Mouse (Mus musculus) limb, embryonic 11.5 days (tissue): ENCODE data around the gene Lrig2. TPM values are rescaled to one million over a fixed set of nuclear protein-coding genes. Genes with fewer than 3 reads are reported as not detected.

Experiments
- ATAC-seq: fragments of 200-750 bp; cut with Nextera tagmentation; 2 replicates; pipeline ENCODE4 v1.8.0; 2017; ENCODE audit warnings: low read depth; ENCODE audit not compliant: insufficient number of reproducible peaks, low FRiP score, low TSS enrichment
- DNase-seq: peaks from one replicate; pipeline ENCODE4 v3.0.0-alpha.2; 2015; ENCODE audit warnings: low spot score
- H3K27ac ChIP-seq: fragments of 300-500 bp; sonication (generic); replicated peaks from 2 replicates; pipeline ENCODE4 v1.5.1; 2014; ENCODE audit warnings: low read depth, mild to moderate bottlenecking, low read length
- H3K27me3 ChIP-seq: fragments of 300-500 bp; sonication (generic); 2 replicates; pipeline ENCODE4 v1.6.1; 2014; ENCODE audit warnings: mild to moderate bottlenecking, low read length, mixed read lengths; ENCODE audit not compliant: control insufficient read depth, insufficient read depth
- H3K36me3 ChIP-seq: fragments of 300-500 bp; sonication (generic); 2 replicates; pipeline ENCODE4 v1.6.1; 2014; ENCODE audit warnings: mild to moderate bottlenecking, low read length, moderate library complexity, mixed read lengths; ENCODE audit not compliant: control insufficient read depth, insufficient read depth
- H3K4me1 ChIP-seq: fragments of 300-500 bp; sonication (generic); 2 replicates; pipeline ENCODE4 v1.6.1; 2014; ENCODE audit warnings: low read length, mixed read lengths; ENCODE audit not compliant: control insufficient read depth, insufficient read depth
- H3K4me2 ChIP-seq: fragments of 300-500 bp; sonication (generic); 2 replicates; pipeline ENCODE4 v1.6.1; 2014; ENCODE audit warnings: low read depth, mild to moderate bottlenecking, moderate library complexity; ENCODE audit not compliant: severe bottlenecking
- H3K4me3 ChIP-seq: fragments of 300-500 bp; sonication (generic); 2 replicates; pipeline ENCODE4 v1.5.1; 2014; ENCODE audit warnings: low read depth, low read length
- H3K9ac ChIP-seq: fragments of 300-500 bp; sonication (generic); 2 replicates; pipeline ENCODE4 v1.6.1; 2014; ENCODE audit warnings: mild to moderate bottlenecking, low read length
- H3K9me3 ChIP-seq: fragments of 300-500 bp; sonication (generic); 2 replicates; pipeline ENCODE4 v1.6.1; 2016; ENCODE audit warnings: low read length; ENCODE audit not compliant: control insufficient read depth
- WGBS: fragments of 180-500 bp; shearing (Covaris S2); extraction: QIAGEN DNeasy Blood & Tissue Kit; methylation state at CpG from one replicate; pipeline ENCODE4 v1.1.7; 2014; 5-methylcytosine and 5-hydroxymethylcytosine counted together
- polyA plus RNA-seq: library from polyadenylated mRNA; unstranded; fragments of >200 nt; fragmentation: Nextera tagmentation; extraction: Ambion mirVana; gene quantifications from 2 replicates; pipeline ENCODE4 v1.2.1, GENCODE M21; 2014

Lrig2 gene
- polyA plus RNA-seq, 1 experiment from 2014 or later: 23.1 TPM

- Histone ChIP-seq H3K4me1 (0 out of 2 replicates have a peak, but pooled peaks cover 3% of the 10 kb centered on the region), H3K9ac (no peak overlapping the region), H3K27me3 (no peaks in the 10 kb centered on the region), H3K36me3 (no peaks in the 10 kb centered on the region), H3K9me3 (no peaks in the 10 kb centered on the region), H3K4me2 (no peak overlapping the region), H3K27ac (no peak overlapping the region), H3K4me3 (no peak overlapping the region)
- no peak for ATAC-seq
- DNase-seq: no peak
- WGBS: 73% methylated on average over 5 of the region's 5 CpGs
These were observed 94.9 kb downstream of the Lrig2 start for GRCm38 (mm10) chr3:104416806-104417205.

DNA sequence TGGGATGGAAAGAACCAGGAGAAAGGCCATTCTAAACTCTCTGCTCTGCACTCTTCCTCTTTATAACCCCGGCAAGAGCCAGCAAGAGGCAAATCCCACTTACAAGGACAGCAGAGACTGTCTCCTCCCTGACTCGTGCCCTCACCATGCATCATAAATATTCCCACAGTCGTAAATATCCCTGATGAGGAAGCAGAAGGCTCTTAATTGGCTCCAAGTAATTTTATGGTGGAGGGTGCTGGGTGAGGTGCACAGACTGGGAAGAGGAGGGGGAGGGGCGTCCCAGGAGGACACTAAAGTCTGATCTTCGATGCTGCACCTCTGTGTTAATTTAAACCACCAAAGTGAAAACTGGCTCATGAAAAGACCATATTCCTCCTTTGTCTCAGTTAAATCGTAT, 99.2 kb downstream of the Lrig2 start:
- no peak overlapping the region for H3K27ac ChIP-seq
- 0 out of 2 replicates have a peak, but pooled peaks cover 3% of the 10 kb centered on the region for H3K4me1 ChIP-seq
- H3K4me2 ChIP-seq: no peak overlapping the region
- DNase-seq: no peak
- WGBS: 30% methylated on average over 6 of the region's 6 CpGs
- no peaks in the 10 kb centered on the region for H3K27me3 ChIP-seq
- no peak overlapping the region for H3K9ac ChIP-seq
- no peaks in the 10 kb centered on the region for H3K36me3 ChIP-seq
- no peak for ATAC-seq
- no peak overlapping the region for H3K4me3 ChIP-seq
- no peaks in the 10 kb centered on the region for H3K9me3 ChIP-seq

- Histone ChIP-seq H3K27me3 (no peaks in the 10 kb centered on the region), H3K4me3 (no peak overlapping the region), H3K9me3 (no peaks in the 10 kb centered on the region), H3K4me1 (0 out of 2 replicates have a peak, but pooled peaks cover 2% of the 10 kb centered on the region), H3K27ac (no peak overlapping the region), H3K4me2 (no peak overlapping the region), H3K36me3 (no peaks in the 10 kb centered on the region), H3K9ac (no peak overlapping the region)
- 79% methylated on average over 7 of the region's 7 CpGs for WGBS
- DNase-seq (no peak), ATAC-seq (no peak)
These were observed 104.2 kb downstream of the Lrig2 start for GRCm38 (mm10) chr3:104407506-104407905.

DNA sequence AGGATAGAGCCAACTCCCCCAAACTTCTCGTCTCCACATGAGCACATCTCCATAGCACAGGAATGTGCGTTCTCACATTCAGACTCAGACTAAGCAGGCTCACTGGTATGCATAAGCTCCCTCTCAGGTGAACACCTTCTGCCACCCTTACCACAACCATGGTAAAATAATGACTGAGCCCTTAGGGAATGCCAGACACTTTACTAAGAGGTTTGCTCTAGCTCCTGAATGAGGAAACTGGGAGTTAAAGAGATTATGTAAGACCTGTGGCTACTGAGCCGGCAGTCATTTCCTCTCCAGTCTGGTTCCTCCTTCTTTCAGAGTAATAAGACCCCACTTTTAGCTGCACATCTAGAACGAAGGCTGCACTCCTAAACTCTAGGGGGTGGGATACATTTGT, 108.1 kb downstream of the Lrig2 start:
- no peaks in the 10 kb centered on the region for H3K9me3 ChIP-seq
- ATAC-seq (no peak), DNase-seq (no peak)
- H3K27ac ChIP-seq: no peak overlapping the region
- 77% methylated on average over 4 of the region's 4 CpGs for WGBS
- no peaks in the 10 kb centered on the region for H3K4me1 ChIP-seq
- H3K4me3 ChIP-seq: no peak overlapping the region
- H3K4me2 ChIP-seq: no peak overlapping the region
- no peak overlapping the region for H3K9ac ChIP-seq
- no peaks in the 10 kb centered on the region for H3K27me3 ChIP-seq
- H3K36me3 ChIP-seq: no peaks in the 10 kb centered on the region

- H3K4me3 ChIP-seq: no peak overlapping the region
- no peaks in the 10 kb centered on the region for H3K27me3 ChIP-seq
- ATAC-seq (no peak), DNase-seq (no peak)
- no peak overlapping the region for H3K4me2 ChIP-seq
- H3K9ac ChIP-seq: no peak overlapping the region
- no peaks in the 10 kb centered on the region for H3K4me1 ChIP-seq
- H3K36me3 ChIP-seq: no peaks in the 10 kb centered on the region
- 84% methylated on average over 2 of the region's 2 CpGs for WGBS
- H3K27ac ChIP-seq: no peak overlapping the region
- H3K9me3 ChIP-seq: no peaks in the 10 kb centered on the region
These were observed 110.5 kb downstream of the Lrig2 start for GRCm38 (mm10) chr3:104401176-104401575.

- DNase-seq: no peak
- Histone ChIP-seq H3K4me2 (no peak overlapping the region), H3K4me1 (no peaks in the 10 kb centered on the region), H3K4me3 (no peak overlapping the region), H3K27me3 (no peaks in the 10 kb centered on the region), H3K36me3 (no peaks in the 10 kb centered on the region), H3K27ac (no peak overlapping the region), H3K9me3 (no peaks in the 10 kb centered on the region), H3K9ac (no peak overlapping the region)
- 84% methylated on average over 5 of the region's 5 CpGs for WGBS
- ATAC-seq: no peak
These were observed 111.6 kb downstream of the Lrig2 start for GRCm38 (mm10) chr3:104400126-104400525.

GRCm38 (mm10) chr3:104399296-104400045, 112.2 kb downstream of the Lrig2 start:
- Histone ChIP-seq H3K4me3 (no peak overlapping the region), H3K27ac (no peak overlapping the region), H3K27me3 (no peaks in the 10 kb centered on the region), H3K4me2 (no peak overlapping the region), H3K4me1 (no peaks in the 10 kb centered on the region), H3K36me3 (no peaks in the 10 kb centered on the region), H3K9me3 (no peaks in the 10 kb centered on the region), H3K9ac (no peak overlapping the region)
- 76% methylated on average over 10 of the region's 10 CpGs for WGBS
- ATAC-seq (no peak), DNase-seq (no peak)

GRCm38 (mm10) chr3:104397316-104397715, 114.4 kb downstream of the Lrig2 start:
- H3K9me3 ChIP-seq: no peaks in the 10 kb centered on the region
- 70% methylated on average over 9 of the region's 9 CpGs for WGBS
- H3K9ac ChIP-seq: no peak overlapping the region
- H3K27me3 ChIP-seq: no peaks in the 10 kb centered on the region
- H3K4me3 ChIP-seq: no peak overlapping the region
- H3K36me3 ChIP-seq: no peaks in the 10 kb centered on the region
- ATAC-seq (no peak), DNase-seq (no peak)
- no peak overlapping the region for H3K4me2 ChIP-seq
- no peak overlapping the region for H3K27ac ChIP-seq
- H3K4me1 ChIP-seq: no peaks in the 10 kb centered on the region

GRCm38 (mm10) chr3:104396736-104397081, 115.0 kb downstream of the Lrig2 start:
- 50% methylated on average over 3 of the region's 3 CpGs for WGBS
- no peaks in the 10 kb centered on the region for H3K36me3 ChIP-seq

More at GRCm38 (mm10) chr3:104396736-104397081, 115.0 kb downstream of the Lrig2 start:
- H3K9ac ChIP-seq: no peak overlapping the region
- no peaks in the 10 kb centered on the region for H3K27me3 ChIP-seq
- no peaks in the 10 kb centered on the region for H3K9me3 ChIP-seq
- DNase-seq (no peak), ATAC-seq (no peak)
- H3K27ac ChIP-seq: no peak overlapping the region
- H3K4me3 ChIP-seq: no peak overlapping the region
- no peak overlapping the region for H3K4me2 ChIP-seq
- no peaks in the 10 kb centered on the region for H3K4me1 ChIP-seq
